Mouse (Mus musculus) ovary, postnatal 14 days (tissue): Measurements from ENCODE around the gene Avl9.

Experiments used
- DNase-seq: peaks from one replicate; pipeline ENCODE4 v3.0.0; 2022; ENCODE audit warnings: low spot score

The Avl9 gene

GRCm38 (mm10) chr6:56714574-56715269 lies at the start of gene Avl9:
Gene Avl9 (plus strand): TSS chr6:56714899.
- DNase-seq = peak; percentile 99

DNA sequence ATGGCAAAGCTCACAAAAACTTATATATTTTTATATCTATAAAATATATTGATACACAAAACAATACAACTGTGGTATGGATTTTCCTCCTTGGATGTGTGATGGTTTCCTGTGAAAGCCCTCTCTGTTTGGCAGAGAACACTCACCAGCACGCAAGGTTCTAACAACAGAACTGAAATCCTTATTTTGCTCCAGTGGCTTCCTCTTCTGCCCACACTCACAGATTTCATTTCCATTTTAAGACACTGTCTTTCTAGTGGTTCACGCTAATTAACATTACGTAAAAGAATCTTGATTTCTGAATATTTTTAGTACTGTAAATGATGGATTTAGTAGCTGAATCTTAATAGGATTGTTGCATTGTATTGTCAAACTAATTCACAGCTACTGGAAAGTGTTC lies 26.5 kb upstream of the Avl9 start:
- no peak for DNase-seq

DNA sequence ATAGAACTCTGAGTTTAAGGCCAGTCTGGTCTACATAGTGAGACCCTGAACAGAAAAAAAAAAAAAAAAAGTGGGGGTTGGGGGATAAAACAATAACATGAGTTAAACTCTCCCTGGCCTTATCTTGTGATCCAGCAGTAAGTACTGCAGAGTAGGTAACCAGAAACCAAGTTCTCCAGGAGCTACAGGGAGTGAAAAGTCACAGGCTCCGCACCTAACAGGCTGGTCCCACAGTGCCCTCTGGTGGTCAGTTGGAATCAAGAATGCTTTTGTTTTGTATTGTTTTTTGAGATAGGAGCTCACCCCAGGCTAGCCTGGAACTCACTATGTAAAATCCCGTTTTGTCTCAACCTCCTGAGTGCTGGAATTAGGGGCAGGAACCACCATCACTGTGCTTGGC lies 23.5 kb upstream of the Avl9 start:
- DNase-seq = peak; percentile 63

- DNase-seq = no peak
Observed at GRCm38 (mm10) chr6:56692445-56692844, 22.3 kb upstream of the Avl9 start.

GRCm38 (mm10) chr6:56703931-56704900 lies 10.5 kb upstream of the Avl9 start, which contains the start of gene Lsm5:
Gene Lsm5 (minus strand): TSS chr6:56704710.
- DNase-seq = peak; percentile 83

DNA sequence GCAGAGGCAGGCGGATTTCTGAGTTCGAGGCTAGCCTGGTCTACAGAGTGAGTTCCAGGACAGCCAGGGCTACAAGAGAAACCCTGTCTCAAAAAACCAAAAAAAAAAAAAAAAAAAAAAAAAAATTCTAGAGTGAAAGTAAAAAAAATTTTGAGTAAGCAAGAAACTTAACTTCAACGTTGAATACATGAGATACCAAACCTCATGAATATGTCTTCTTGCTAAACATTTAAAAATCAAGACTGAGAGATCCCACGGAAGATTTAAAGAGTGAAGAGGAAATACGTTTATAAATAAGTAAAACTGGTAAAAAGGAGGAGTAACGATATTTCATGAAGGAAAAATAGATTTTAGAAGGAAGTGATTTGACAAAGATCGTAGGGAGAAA lies 519 bp upstream of the Avl9 start:
- DNase-seq = no peak

DNA sequence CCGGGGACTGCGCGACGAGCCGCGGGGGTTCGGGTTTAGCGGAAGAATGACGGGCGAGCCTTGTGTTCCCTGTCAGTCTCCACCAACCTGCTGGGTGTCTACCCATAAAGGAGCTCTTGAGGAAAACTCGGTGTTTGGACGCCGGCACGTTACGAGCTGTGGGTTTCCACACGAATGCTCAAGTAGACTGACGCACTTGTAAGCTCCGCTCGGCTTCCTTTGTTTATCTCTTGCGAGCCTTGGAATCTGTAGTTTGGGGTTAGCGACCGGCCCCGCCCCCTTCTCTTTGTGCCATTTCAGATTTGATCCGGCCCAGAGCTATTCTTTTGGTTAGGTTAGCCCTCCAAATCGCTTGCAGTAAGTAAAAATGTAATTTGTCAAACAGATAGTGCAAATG lies 569 bp downstream of the Avl9 start:
- peak; percentile 19 for DNase-seq

GRCm38 (mm10) chr6:56719071-56719470 lies 4.4 kb downstream of the Avl9 start:
- DNase-seq = no peak

DNA sequence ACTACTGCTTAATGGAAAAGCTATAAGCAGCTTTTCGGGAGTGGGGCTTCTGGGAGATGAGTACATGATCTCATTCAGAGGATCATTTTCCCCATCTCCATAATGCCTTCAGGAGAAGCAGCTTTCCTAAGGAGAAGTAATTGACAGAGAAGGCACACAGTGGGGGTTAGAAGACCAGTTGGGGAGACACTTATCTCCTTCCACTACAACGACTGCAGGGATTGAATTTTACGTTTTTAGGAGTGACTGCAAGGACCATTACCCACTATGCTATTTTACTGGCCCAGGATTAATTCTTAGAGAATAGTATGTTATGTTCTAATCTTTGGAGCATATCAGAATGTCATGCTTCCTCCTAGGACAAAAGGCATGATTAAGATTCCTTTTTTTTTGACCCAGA lies 6.2 kb downstream of the Avl9 start:
- DNase-seq = no peak

DNA sequence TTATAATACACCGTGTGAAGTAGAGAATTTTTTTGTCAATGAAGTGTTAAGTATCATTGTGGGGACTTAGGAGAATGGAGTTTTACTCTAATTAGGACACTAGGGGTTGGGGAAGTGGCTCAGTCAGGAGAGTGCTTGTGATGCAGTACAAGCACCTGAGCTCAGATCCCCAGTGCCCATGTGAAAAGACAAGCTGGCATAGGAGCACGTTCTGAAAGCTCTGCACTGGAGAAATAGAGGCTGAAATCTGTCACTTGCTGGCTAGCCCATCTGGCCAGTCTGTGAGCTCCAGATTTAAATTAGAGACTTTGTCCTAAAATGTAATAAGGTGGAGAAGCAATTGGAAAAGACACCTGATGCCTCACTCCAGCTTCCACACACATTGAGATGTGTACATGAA lies 17.8 kb downstream of the Avl9 start:
- DNase-seq = no peak

DNA sequence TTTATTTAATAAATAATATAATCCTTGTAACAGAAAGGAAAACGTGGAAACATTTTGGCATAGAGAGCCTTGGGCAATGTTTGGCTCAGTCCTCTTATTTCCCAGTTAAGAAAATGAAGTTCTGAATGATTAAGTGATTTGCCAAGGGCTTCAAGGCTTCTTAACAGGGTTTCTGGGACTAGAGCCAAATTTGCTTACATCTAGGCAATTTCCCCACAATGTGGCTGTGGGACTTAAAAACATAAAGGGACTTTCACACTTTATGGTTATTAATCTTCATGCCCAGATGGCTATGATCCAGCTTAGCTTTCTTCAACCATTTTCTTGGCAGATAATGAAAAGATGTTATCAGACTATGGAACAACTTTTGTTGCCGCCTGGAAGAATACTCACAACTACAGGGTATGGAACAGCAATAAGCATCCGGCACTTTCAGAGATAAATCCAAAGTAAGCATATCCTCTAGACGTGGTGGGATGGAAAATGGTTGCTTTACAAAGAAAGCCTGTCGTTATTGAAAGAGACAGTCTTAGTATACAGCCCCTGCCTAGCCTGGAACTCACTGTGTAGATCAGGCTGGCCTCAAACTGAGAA lies 31.3 kb downstream of the Avl9 start:
- no peak for DNase-seq

DNA sequence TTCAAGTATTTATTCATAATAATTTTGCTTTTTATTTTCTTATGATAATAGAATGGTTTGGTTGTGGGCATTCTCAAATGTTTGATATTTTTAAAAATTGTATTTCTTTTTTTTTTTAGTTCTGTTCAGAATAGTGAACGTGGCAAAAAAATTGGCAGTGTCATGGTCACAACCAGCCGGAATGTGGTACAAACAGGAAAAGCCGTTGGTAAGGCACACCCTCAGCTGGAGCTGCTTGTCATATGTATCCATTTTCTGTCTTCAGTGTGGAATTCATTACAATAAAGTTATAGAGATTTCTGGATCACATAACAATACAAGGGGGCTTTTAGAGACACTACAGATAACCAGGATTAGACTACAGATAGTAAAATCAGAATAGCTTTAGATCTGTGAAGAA lies 39.0 kb downstream of the Avl9 start:
- DNase-seq = no peak

DNA sequence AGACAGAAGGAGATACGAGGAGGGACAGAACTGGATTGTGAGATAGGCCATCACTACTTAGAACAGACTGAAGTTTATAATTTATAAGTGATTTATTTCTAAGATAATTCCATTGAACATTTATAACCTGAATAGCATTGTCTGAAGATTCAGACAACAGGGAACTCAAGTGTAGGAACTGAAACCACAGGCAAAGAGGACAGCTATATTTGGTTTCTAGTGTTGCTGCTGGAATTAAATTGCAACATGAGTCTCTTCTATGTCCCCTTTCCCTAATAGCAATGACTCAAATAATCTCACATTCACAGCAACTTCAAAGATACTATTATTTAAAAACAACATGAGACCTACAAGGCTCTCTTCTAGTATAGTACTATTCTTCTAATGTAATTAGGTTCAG lies 41.4 kb downstream of the Avl9 start:
- no peak for DNase-seq

GRCm38 (mm10) chr6:56759324-56759723 lies 44.6 kb downstream of the Avl9 start:
- no peak for DNase-seq

GRCm38 (mm10) chr6:56765265-56765664 lies 50.6 kb downstream of the Avl9 start:
- no peak for DNase-seq

GRCm38 (mm10) chr6:56765696-56766095 lies 51.0 kb downstream of the Avl9 start:
- DNase-seq = no peak

GRCm38 (mm10) chr6:56775816-56776215 lies 61.1 kb downstream of the Avl9 start:
- DNase-seq = no peak

DNA sequence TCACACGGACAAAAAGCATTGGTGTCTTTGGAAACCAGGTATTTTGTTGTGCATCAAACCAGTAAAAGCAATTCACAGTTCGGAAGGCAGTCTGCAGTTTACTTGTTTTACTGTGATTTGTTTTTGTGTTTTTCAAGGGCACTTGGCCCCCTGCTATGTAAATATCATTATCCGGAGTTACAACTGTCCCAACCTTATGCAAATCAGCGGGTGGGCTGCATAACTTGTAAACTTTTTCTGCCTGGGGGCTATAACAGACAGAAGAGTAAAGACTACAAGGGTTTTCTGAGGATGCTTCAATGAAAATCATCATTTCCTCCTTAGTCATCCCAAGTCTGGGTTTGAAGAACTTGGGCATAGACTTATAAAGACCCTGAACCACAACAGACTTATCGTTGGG lies 64.9 kb downstream of the Avl9 start:
- no peak for DNase-seq

GRCm38 (mm10) chr6:56783561-56784272 lies 69.0 kb downstream of the Avl9 start:
- DNase-seq = no peak

DNA sequence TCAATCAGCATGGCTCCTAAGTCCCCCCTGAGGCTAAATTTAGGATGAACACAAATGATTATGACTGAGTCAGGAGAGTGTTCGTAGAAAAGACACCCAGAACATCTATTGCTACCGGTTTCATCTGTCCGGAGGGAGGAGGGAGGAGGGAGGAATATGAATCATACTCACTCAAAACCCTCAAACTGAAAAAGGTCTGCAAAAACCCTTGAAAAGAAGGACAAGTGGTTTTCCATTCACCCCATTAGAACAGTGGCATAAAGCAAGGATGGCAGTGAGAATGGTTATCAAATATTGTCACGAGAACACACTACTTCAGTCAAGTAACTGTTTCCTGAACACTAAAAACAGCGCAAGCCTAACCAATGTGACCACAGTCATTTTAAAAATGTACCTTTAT lies 70.4 kb downstream of the Avl9 start:
- no peak for DNase-seq

- no peak for DNase-seq
Observed at GRCm38 (mm10) chr6:56787668-56788067, 73.0 kb downstream of the Avl9 start.

- no peak for DNase-seq
Observed at GRCm38 (mm10) chr6:56789336-56789735, 74.6 kb downstream of the Avl9 start.
